Mouse (Mus musculus) G1E (cell line): ENCODE measurements around the gene Zbtb22.

ENCODE experiments used
- CTCF ChIP-seq: IDR thresholded peaks from 2 replicates; pipeline ENCODE4 v1.5.1; 2012; ENCODE audit warnings: low read depth, low read length, inconsistent platforms, mixed read lengths
- POLR2AphosphoS5 ChIP-seq: IDR thresholded peaks from 2 replicates; pipeline ENCODE4 v1.6.1; 2012; ENCODE audit warnings: low read depth, low read length, inconsistent platforms; ENCODE audit not compliant: insufficient replicate concordance

DNA sequence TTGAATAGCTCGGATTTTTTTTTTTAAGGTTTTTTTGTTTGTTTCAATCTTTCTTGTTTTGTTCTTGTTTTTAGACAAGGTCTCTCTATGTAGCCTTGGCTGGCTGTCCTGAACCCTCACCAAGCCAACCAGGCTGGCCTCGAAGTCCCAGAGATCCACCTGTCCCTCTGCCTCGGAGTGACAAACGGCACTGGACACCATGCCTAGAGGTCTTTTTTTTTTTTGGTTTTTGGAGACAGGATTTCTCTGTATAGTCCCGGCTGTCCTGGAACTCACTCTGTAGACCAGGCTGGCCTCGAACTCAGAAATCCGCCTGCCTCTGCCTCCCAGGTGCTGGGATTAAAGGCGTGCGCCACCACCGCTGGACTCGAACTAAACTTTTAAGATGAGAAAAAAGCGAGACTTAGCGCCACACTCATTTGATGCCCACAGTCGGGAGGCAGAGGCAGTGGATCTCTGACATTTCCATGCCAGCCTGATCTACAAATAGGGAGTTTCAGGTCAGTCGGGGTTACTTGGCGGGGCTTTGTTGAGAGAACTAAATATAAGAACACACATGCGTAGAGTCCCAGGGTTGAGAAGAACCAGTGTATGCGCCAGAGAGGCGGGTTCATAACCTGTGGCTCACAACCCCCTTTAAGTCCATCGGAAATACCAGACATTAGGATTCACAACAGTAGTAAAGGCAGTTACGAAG, 12.7 kb downstream of the Zbtb22 start:
- TF ChIP-seq CTCF (no peak), POLR2AphosphoS5 (no peak)
